Mouse (Mus musculus) c-Kit-positive CD71-positive TER-119-positive erythroid progenitor cells, embryonic 14.5 days (primary cell): ENCODE measurements around the gene Msh6.
"Not testable (repeated sequence)": the region's sequence is repeated elsewhere in the genome, so short reads cannot be mapped to it uniquely, and the experiment has no call there.

ENCODE experiments used
- DNase-seq: peaks from one replicate; pipeline ENCODE4 v3.0.0-alpha.2; 2013; ENCODE audit warnings: low spot score

Msh6 gene

GRCm38 (mm10) chr17:87982112-87982511 lies 7.2 kb downstream of the Msh6 start:
- DNase-seq = no peak

GRCm38 (mm10) chr17:87983313-87983712 lies 8.5 kb downstream of the Msh6 start:
- no peak for DNase-seq

GRCm38 (mm10) chr17:87984440-87985214 lies 9.8 kb downstream of the Msh6 start:
- no peak for DNase-seq

GRCm38 (mm10) chr17:87985916-87986315 lies 11.1 kb downstream of the Msh6 start:
- no peak for DNase-seq

- no peak for DNase-seq
Observed at GRCm38 (mm10) chr17:87987507-87987906, 12.6 kb downstream of the Msh6 start.

GRCm38 (mm10) chr17:87992154-87992553 lies 17.3 kb downstream of the Msh6 start:
- DNase-seq = no peak

DNA sequence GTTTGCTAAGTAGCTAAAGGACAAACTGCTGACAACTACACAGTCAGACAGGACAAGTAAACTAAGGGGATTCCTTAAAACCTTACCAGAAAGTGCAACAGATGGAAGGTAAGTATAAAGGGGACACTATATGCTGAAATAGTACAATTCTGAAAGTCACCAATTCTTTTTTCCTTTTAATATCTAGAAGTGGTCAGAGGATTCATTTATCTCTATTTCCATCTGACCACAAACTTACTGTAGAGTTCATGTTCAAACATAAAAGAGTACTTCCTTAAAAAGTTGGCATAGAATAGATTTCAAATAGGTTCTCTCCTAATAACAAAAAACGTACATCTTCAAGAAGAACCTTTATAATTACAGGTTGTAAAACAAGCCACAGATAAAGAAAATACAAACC lies 18.5 kb downstream of the Msh6 start:
- DNase-seq = no peak

DNA sequence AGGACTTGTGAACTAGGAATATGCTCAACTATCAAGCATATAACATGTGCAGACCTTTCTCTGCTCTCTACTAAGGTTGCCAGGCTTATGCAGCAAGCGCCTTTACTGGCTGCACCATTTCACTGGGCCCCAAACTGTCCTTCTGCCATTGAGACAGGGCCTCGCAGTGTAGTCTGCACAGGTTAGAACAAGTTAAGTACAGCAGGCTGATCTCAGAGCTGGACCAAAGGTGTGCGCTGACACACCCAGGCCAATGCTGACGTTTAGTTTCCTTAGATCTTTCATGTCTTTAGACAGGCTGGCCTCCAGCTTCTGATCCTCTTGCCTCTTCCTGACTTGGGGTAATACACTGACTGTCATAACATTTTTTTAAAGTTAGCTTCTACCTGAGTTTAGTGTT lies 22.9 kb downstream of the Msh6 start:
- no peak for DNase-seq

DNA sequence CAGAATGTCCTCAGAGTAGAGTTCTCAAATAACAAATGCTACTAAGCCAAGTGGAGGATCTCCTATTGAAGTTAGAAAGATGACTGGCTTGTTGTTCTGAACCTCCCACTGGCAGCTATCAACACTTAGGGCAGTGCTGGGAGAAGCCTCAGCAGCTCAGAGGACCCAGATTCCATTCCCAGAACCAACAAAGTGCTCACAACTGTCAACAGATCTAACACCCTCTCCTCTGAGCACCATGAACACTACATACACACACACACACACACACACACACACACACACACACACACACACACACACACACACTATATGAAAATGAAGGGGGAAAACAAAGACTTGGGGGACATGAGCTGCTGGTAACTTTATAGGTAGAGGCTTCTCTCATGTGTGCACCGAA lies 30.0 kb downstream of the Msh6 start:
- DNase-seq = no peak

DNA sequence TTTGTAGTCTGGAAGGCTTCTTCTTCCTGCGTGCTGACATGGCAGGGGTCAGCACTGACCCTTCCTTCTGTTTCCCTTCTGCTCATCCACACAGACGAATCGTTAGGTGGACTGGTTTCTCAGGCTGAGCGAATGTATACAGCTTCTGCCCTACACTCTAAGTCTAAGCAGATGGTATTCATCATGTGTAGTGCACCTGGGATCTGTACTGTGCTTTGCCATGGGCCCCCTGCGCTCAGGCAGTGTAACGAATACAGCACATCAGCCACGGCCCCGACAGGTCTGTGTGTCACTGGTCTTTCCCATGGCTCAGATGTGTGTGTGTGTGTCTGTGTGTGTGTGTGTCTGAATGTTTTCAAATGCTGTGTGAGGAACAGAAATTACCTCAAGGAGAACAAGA lies 32.1 kb downstream of the Msh6 start:
- DNase-seq = no peak

GRCm38 (mm10) chr17:88014456-88014855 lies 39.6 kb downstream of the Msh6 start:
- DNase-seq = no peak

- not testable (repeated sequence) for DNase-seq
Observed at GRCm38 (mm10) chr17:88016027-88016426, 41.2 kb downstream of the Msh6 start.

DNA sequence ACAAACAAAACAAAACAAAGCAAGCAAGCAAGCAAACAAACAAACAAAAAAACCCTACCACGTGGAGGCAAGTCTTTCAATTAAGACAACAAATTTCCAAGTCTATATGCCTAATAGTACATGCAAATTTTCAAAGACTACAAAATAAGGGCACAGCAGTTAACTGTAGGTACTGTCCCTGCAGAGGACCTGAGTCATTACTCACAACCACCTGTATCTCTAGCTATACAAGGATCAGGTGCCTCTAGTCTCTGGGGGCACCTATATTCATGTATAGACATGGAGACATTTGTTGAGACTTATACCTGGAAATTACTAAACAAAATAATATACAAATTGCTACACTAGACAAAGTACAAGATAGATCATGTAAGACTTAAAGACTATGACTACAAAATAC lies 49.1 kb downstream of the Msh6 start:
- no peak for DNase-seq

DNA sequence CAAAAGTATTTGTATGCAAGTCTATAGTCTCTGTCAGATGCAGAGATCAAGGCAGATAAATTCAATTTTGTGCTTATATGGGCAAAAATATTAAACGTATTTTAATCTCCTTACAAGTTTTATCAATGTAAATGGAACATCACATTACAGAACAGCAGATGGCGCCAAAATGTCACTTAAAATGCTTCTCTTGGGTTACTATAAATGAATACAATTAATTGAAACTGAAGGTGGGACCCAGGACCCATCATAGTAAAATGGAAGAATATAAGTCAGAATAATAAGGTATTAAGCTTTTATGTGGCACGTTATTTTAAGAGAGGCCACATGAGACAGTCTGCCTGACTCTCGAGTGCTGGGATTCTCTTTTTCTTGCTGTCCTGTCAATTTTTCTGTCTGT lies 50.4 kb downstream of the Msh6 start:
- DNase-seq = peak; percentile 70

DNA sequence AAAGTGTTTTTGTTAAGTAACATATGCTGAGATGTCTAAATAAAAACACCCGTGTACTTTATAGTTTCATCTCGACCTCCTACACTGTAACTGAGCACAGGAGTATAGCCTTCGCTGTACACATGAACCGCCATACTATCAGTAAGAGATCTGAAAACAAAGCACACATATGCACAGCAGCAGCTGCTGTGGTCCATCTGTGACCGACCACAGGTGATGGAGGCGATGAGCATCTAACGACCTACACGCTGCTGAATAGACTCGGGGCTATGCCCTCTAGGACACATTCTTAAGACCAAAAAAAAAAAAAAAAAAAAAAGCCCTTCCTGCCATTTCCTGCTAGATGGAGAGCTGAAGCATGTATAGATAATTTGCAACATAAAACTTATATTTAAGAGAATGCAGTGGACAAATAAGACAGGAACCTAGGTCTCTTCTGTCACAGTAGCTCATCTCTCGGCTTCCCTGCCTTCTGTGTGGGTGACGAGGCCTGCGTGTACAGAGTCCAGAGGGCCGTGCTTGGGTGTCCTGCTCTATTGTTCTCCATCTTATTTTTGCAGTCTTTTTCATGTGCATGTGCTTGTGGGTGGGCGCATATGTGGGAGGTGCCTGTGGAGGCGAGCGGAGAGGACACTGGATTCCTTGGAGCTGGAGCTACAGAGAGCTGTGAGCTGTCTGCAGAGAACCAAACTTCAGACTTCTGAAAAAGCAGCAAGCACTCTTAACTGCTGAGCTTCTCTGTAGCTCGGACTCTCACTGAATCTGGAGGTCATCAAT lies 54.5 kb downstream of the Msh6 start:
- no peak for DNase-seq

DNA sequence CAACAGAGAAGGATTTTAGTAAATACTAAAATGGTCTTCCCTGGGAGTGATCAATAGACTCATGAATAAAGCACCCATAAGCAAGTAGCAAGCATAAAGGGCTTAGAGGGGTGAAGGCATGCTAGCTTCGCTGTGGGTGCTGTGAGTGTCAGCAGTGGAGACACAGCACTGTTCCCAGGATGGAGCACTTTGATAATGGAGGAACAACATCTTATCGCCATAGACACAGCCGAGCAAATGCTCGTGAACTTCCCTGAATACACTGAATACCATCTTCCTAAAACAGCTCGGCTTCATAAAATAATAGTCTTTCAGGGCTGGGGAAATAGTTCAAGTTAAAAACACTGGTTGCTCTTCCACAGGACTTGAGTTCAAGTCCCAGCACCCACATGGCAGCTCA lies 56.9 kb downstream of the Msh6 start:
- peak; percentile 36 for DNase-seq

GRCm38 (mm10) chr17:88034418-88034817 lies 59.6 kb downstream of the Msh6 start:
- peak; percentile 56 for DNase-seq
